Mouse (Mus musculus): ENCODE measurements at regions not wholly inside any gene's neighbourhood (a gene's known extent, or its start where the extent isn't known, plus 50 kb on each side); places are given as distances from the start of the nearest gene placed in this dataset.

GRCm38 (mm10) chr11:92743191-92743590 is 354.6 kb upstream of the Car10 start:
- DNase-seq, result peak; percentile 2 to 58

GRCm38 (mm10) chr11:92758383-92758964 is 339.4 kb upstream of the Car10 start:
- DNase-seq, result no peak

GRCm38 (mm10) chr11:92769936-92770335 is 327.9 kb upstream of the Car10 start:
- DNase-seq, result peak; percentile 7 to 21

- DNase-seq, result peak in 1 of 2 experiments; percentile 3
Measured at GRCm38 (mm10) chr11:92772916-92773569, 324.8 kb upstream of the Car10 start.

- DNase-seq, result no peak
Measured at GRCm38 (mm10) chr11:92773570-92773929, 324.3 kb upstream of the Car10 start.

- peak; percentile 35 to 40 for DNase-seq
Measured at GRCm38 (mm10) chr11:92774780-92775179, 323.0 kb upstream of the Car10 start.

GRCm38 (mm10) chr11:92799267-92799666 is 298.6 kb upstream of the Car10 start:
- DNase-seq, result no peak

Data from cerebellum, postnatal 14 days (tissue).